Mouse (Mus musculus): ENCODE data around the gene Xylb.

Xylb gene

GRCm38 (mm10) chr9:119402253-119403235 lies 45.4 kb downstream of the Xylb start:
- DNase-seq, result peak; percentile 42

GRCm38 (mm10) chr9:119403236-119403641 lies 46.1 kb downstream of the Xylb start:
- peak; percentile 49 for DNase-seq

- DNase-seq, result no peak
Observed at GRCm38 (mm10) chr9:119404090-119404489, 46.9 kb downstream of the Xylb start.

GRCm38 (mm10) chr9:119407884-119408283 lies 50.7 kb downstream of the Xylb start:
- DNase-seq, result no peak

DNA sequence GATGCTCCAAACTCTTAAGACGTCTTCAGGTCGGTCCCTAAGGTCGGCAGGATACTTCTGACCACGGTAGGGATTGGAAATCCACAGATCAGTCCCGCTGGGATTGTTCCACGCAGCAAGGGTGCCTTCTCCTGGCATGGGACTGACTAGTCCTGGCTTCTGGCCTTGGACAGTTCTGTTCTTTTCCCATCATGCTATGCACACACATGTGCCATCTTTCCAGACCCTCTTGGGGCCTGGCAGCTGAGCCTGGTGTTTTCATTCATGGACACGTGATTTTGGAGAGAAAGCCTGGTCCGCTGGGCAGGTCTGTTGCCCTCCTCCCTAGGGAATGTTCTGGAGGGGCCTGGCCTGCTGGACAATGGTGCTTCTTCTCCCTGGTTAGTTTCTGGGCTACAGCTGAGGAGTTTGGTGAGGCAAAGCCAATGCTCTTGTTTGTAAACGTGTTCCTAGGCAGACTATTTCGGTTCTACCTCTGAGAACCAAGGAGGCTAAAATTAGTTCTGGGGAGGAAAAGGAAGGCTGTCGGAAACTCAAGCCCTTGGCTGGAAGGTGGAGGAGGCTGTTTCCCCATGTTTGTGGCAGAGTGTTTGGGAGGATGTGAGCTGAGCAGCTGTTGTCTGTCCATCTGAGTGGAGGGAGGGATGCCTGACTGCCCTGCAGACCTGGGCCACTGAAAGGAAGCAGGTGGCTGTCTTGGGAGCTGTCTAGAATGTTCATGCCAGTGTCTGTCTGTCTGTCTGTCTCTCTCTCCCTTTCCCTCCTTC lies 51.9 kb downstream of the Xylb start:
- DNase-seq, result peak; percentile 34

DNA sequence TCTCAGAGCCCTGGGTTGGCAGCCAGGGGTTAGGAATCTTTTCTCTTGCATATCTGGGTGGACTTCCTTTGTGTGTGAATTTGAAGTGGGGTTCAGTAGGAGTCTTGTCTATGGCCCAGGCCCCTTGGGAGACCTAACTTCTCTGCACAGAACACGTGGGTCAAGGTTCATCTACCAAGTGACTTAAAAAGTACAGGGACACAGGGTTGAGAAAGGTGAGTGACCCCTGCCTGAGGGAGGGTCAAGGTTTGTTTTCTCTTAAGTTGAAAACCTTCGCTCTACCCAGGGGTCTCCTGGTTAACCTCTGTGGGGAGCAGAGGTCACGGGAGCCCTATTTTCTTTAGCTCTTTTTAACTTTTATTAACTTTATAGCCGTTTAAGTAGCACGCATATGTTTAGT lies 52.7 kb downstream of the Xylb start:
- no peak for DNase-seq

DNA sequence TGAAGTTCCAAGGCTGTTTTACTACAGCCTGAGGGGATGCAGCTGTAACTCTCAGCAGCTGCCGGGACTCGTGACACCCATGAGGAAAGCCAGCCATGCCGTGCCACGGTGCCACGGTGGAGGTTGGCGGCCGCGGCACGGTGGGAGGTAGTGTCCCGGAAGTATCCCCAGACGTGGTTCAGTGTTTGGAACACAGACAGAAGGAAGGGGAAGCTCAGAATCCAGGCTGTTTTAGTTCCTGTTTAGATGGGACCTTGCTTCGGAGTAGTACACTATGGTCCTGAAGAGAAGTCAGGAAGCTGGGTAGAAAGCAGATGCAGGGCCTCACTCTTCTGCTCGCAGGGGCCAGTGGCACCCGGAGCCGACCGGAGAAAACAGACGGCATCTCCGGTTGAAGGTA lies 60.8 kb downstream of the Xylb start:
- no peak for DNase-seq

DNA sequence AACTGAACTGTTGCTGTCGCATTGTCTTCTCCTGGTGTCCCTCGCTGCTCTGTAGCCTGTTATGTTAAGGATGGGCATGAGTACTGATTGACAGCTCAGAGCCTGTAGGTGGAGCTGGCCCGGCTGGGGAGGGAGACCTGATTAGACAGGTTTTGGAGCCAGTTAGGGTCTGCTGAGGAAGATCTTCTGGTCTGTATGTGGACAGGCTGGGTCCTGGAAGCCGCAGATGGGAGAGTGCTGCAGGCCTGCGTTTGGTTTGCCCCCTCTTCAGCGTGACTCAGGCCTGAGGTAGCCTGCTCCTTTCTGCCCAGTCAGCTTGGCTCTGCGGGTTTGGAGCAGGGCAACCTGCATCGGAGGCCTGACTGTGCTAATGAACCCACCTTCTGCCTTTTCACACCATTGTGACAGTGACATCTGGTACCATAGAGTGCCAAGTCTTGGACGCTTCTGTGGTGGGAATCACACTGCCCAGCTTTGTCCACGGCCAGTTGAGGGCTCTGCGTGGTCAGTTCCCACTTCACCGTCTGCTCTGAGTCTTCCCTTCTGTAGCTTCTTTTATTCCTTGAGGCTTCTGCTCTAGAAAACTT lies 62.8 kb downstream of the Xylb start:
- DNase-seq, result no peak

- no peak for DNase-seq
Observed at GRCm38 (mm10) chr9:119425217-119425975, 68.2 kb downstream of the Xylb start.

- no peak for DNase-seq
Observed at GRCm38 (mm10) chr9:119425976-119426415, 68.8 kb downstream of the Xylb start.

DNA sequence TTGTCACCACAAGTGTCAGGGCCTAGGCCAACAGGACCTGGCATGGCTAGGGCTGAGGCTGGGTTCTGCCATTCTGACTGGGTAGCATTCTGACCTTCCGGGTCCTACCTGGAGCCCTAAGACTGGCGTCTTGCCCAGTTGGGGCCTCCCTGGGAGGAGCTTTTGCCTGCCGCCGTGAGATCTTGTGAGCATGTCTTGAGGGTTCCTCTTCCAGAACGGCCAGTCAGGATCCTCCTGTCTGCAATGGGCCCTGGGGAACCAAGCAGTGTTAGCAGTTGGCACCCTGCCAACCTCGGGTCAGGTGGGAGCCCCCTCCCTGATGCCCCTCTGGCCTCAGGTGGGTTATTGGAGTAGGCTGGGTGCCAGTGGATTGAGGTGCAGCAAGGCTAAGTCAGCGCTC lies 69.3 kb downstream of the Xylb start:
- no peak for DNase-seq

DNA sequence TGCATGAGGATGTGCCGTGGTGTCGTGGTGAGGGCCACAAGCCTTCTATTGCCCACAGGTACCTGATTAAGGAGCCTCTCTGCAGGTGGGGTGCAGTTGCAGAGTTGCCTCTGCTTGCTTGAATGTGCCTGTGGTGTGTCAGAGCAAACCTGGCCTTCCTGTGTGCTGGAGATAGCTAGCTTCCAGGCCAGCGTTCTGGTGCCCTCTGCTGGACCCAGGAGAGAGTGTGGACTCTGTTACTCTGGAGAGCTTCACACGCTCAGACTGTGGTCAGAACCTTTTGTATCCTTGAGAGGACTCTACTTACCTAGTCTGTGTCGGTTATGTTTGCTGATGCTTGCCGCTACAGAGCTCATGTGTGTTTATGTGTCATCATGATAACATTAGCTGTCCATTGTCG lies 73.1 kb downstream of the Xylb start:
- peak; percentile 80 for DNase-seq

DNA sequence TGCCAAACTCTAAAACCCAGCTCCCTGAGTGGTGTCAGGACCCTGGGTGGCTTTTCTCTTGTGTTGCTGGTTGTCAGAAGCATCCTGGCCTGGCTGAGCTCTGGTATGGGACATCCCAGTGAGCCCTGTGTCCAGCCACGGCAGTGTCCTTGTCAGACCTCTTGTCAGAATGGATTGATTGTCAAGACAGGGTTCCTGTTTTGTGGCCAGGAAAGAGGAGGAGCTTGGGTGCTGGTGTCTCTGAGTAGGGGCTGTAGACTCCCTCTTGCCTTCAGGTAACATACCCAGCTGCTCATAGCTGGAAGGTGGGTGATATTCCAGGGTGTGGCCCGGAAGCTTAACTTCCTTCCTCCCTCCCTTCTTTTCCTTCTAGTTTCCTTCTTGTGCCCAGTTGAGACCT lies 78.7 kb downstream of the Xylb start:
- DNase-seq, result no peak

DNA sequence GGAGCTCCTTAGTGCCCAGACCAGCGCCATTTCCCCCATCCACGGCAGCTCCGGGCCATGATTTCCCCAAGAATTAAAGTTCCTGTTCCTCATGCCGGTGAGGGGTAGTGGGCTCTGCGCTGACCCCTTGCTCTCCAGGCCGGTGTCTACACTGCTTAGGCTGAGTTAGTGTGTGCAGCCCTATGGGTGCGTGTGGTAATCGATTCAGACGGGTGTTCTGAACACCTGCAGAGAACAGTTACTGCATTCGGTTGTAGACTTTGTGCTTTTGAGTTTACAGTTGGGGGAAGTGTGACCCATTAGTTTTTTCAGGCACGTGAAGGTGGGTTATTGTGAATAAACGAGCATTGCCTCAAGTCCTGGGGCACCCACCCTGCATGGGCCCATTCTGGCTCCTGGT lies 80.9 kb downstream of the Xylb start:
- no peak for DNase-seq

GRCm38 (mm10) chr9:119438498-119439000 lies 81.4 kb downstream of the Xylb start:
- DNase-seq, result no peak
